Mouse (Mus musculus) liver, postnatal 0 days (tissue): ENCODE data around the gene Utp14a. TPM values are rescaled to one million over a fixed set of nuclear protein-coding genes. Genes with fewer than 3 reads are reported as not detected.

Source experiments
- ATAC-seq: fragments of 200-750 bp; cut with Nextera tagmentation; 2 replicates; pipeline ENCODE4 v1.8.0; 2017; ENCODE audit warnings: mild to moderate bottlenecking, moderate library complexity
- DNase-seq: peaks from one replicate; pipeline ENCODE4 v3.0.0-alpha.2; 2016
- H3K27ac ChIP-seq: fragments of 300-500 bp; sonication (generic); 2 replicates; pipeline ENCODE4 v1.5.1; 2014; ENCODE audit warnings: antibody characterized with exemption, moderate library complexity, mild to moderate bottlenecking, low read depth
- H3K27me3 ChIP-seq: fragments of 300-500 bp; sonication (generic); 2 replicates; pipeline ENCODE4 v1.6.1; 2014; ENCODE audit warnings: low read length, control low read depth, mixed read lengths; ENCODE audit not compliant: insufficient read depth
- H3K36me3 ChIP-seq: fragments of 300-500 bp; sonication (generic); replicated peaks from 2 replicates; pipeline ENCODE4 v1.6.1; 2014; ENCODE audit warnings: mild to moderate bottlenecking, control low read depth, low read length, moderate library complexity, mixed read lengths; ENCODE audit not compliant: insufficient read depth
- H3K4me1 ChIP-seq: fragments of 300-500 bp; sonication (generic); 2 replicates; pipeline ENCODE4 v1.6.1; 2014; ENCODE audit warnings: antibody characterized with exemption, mild to moderate bottlenecking, control low read depth; ENCODE audit not compliant: insufficient read depth
- H3K4me2 ChIP-seq: fragments of 300-500 bp; sonication (generic); 2 replicates; pipeline ENCODE4 v1.6.1; 2014; ENCODE audit warnings: low read depth, mild to moderate bottlenecking, low read length, moderate library complexity, mixed read lengths
- H3K4me3 ChIP-seq: fragments of 300-500 bp; sonication (generic); 2 replicates; pipeline ENCODE4 v1.5.1; 2014; ENCODE audit warnings: low read depth, low read length
- H3K9ac ChIP-seq: fragments of 300-500 bp; sonication (generic); replicated peaks from 2 replicates; pipeline ENCODE4 v1.6.1; 2014; ENCODE audit warnings: mild to moderate bottlenecking, moderate library complexity
- H3K9me3 ChIP-seq: fragments of 300-500 bp; sonication (generic); 2 replicates; pipeline ENCODE4 v1.6.1; 2016; ENCODE audit warnings: mild to moderate bottlenecking, control low read depth, low read length, mixed read lengths
- CTCF ChIP-seq: sonication (generic); IDR thresholded peaks from 2 replicates; pipeline ENCODE4 v1.5.1; 2016; ENCODE audit warnings: antibody characterized with exemption, low read depth
- EP300 ChIP-seq: IDR thresholded peaks from 2 replicates; pipeline ENCODE4 v1.6.1; 2016; ENCODE audit warnings: antibody characterized with exemption, low read depth, mild to moderate bottlenecking
- WGBS: fragments of 180-500 bp; shearing (Covaris S2); extraction: QIAGEN DNeasy Blood & Tissue Kit; methylation state at CpG from one replicate; pipeline ENCODE4 v1.1.7; 2014; ENCODE audit not compliant: insufficient replicate concordance; 5-methylcytosine and 5-hydroxymethylcytosine counted together
- polyA plus RNA-seq: library from polyadenylated mRNA; unstranded; fragments of >200 nt; fragmentation: Nextera tagmentation; extraction: Ambion mirVana; gene quantifications from 2 replicates; pipeline ENCODE4 v1.2.1, GENCODE M21; 2015

Utp14a gene
- polyA plus RNA-seq, 1 experiment from 2014 or later, result 7.9 TPM

GRCm38 (mm10) chrX:48226225-48226624 is 30.4 kb upstream of the Utp14a start:
- no peak overlapping the region for H3K9ac ChIP-seq
- 58% methylated on average over 7 of the region's 7 CpGs for WGBS
- no peaks in the 10 kb centered on the region for H3K36me3 ChIP-seq
- H3K27ac ChIP-seq, result no peak overlapping the region
- H3K4me1 ChIP-seq, result no peaks in the 10 kb centered on the region
- no peak overlapping the region for H3K4me3 ChIP-seq
- DNase-seq (no peak), ATAC-seq (peak; percentile 78)
- H3K9me3 ChIP-seq, result no peaks in the 10 kb centered on the region
- TF ChIP-seq EP300 (no peak), CTCF (no peak)
- H3K27me3 ChIP-seq, result no peaks in the 10 kb centered on the region
- no peak overlapping the region for H3K4me2 ChIP-seq

- H3K27ac ChIP-seq, result peak overlapping the region; percentile 39; the same call in 1 of the 2 replicates
- no peak overlapping the region for H3K9ac ChIP-seq
- DNase-seq (peak; percentile 52), ATAC-seq (peak; percentile 66)
- no peaks in the 10 kb centered on the region for H3K4me1 ChIP-seq
- no peak for TF ChIP-seq CTCF
- TF ChIP-seq EP300, result no peak
- no peaks in the 10 kb centered on the region for H3K27me3 ChIP-seq
- WGBS, result 38% methylated on average over 7 of the region's 7 CpGs
- no peaks in the 10 kb centered on the region for H3K36me3 ChIP-seq
- H3K9me3 ChIP-seq, result no peaks in the 10 kb centered on the region
- 0 out of 2 replicates have a peak overlapping the region, but pooled peaks have one; percentile 30 for H3K4me2 ChIP-seq
- no peak overlapping the region for H3K4me3 ChIP-seq
Measured at GRCm38 (mm10) chrX:48234417-48234816, 22.2 kb upstream of the Utp14a start.

GRCm38 (mm10) chrX:48255830-48256428 is 733 bp upstream of the Utp14a start:
- H3K4me2 ChIP-seq, result peak overlapping the region; percentile 71
- H3K9me3 ChIP-seq, result no peaks in the 10 kb centered on the region
- peak overlapping the region; percentile 68 for H3K4me3 ChIP-seq
- peak overlapping the region; percentile 68 for H3K9ac ChIP-seq
- DNase-seq, result no peak
- H3K27ac ChIP-seq, result peak overlapping the region; percentile 87
- H3K4me1 ChIP-seq, result 0 out of 2 replicates have a peak, but pooled peaks cover 4% of the 10 kb centered on the region
- H3K27me3 ChIP-seq, result no peaks in the 10 kb centered on the region
- no peaks in the 10 kb centered on the region for H3K36me3 ChIP-seq
- ATAC-seq, result peak; percentile 50
- 15% methylated on average over 18 of the region's 18 CpGs for WGBS
- no peak for TF ChIP-seq CTCF
- no peak for TF ChIP-seq EP300

GRCm38 (mm10) chrX:48257011-48257410 is 349 bp downstream of the Utp14a start:
- H3K4me2 ChIP-seq, result peak overlapping the region; percentile 71
- no peaks in the 10 kb centered on the region; the same call in 1 of the 2 replicates for H3K36me3 ChIP-seq
- H3K27ac ChIP-seq, result peak overlapping the region; percentile 87
- 13% methylated on average over 16 of the region's 16 CpGs for WGBS
- peak overlapping the region; percentile 68 for H3K4me3 ChIP-seq
- ATAC-seq (peak; percentile 57), DNase-seq (peak; percentile 15)
- 0 out of 2 replicates have a peak, but pooled peaks cover 4% of the 10 kb centered on the region for H3K4me1 ChIP-seq
- H3K27me3 ChIP-seq, result no peaks in the 10 kb centered on the region
- TF ChIP-seq CTCF, result no peak
- no peak for TF ChIP-seq EP300
- H3K9me3 ChIP-seq, result no peaks in the 10 kb centered on the region
- H3K9ac ChIP-seq, result peak overlapping the region; percentile 68

GRCm38 (mm10) chrX:48271671-48272070 is 15.0 kb downstream of the Utp14a start:
- Histone ChIP-seq H3K9ac (no peak overlapping the region), H3K36me3 (peaks cover 12% of the 10 kb centered on the region), H3K27me3 (no peaks in the 10 kb centered on the region), H3K27ac (no peak overlapping the region), H3K4me1 (no peaks in the 10 kb centered on the region), H3K4me2 (no peak overlapping the region), H3K4me3 (no peak overlapping the region), H3K9me3 (no peaks in the 10 kb centered on the region)
- ATAC-seq, result no peak
- no peak for DNase-seq
- 82% methylated on average over 4 of the region's 4 CpGs for WGBS
- TF ChIP-seq EP300 (no peak), CTCF (no peak)

- no peak for TF ChIP-seq CTCF
- TF ChIP-seq EP300, result no peak
- WGBS, result 76% methylated on average over 10 of the region's 10 CpGs
Measured at GRCm38 (mm10) chrX:48274634-48275033, 18.0 kb downstream of the Utp14a start.

More at GRCm38 (mm10) chrX:48274634-48275033, 18.0 kb downstream of the Utp14a start:
- H3K27ac ChIP-seq, result 0 out of 2 replicates have a peak overlapping the region, but pooled peaks have one; percentile 51
- no peak overlapping the region for H3K9ac ChIP-seq
- DNase-seq (no peak), ATAC-seq (no peak)
- no peak overlapping the region for H3K4me2 ChIP-seq
- H3K36me3 ChIP-seq, result peaks cover 8% of the 10 kb centered on the region; the same call in 1 of the 2 replicates
- no peaks in the 10 kb centered on the region for H3K27me3 ChIP-seq
- no peaks in the 10 kb centered on the region for H3K9me3 ChIP-seq
- no peaks in the 10 kb centered on the region for H3K4me1 ChIP-seq
- no peak overlapping the region for H3K4me3 ChIP-seq
